Mouse (Mus musculus) heart, postnatal 10 days (tissue): ENCODE measurements around the gene Sstr5. TPM values are rescaled to one million over a fixed set of nuclear protein-coding genes. Genes with fewer than 3 reads are reported as not detected.

Experiments
- total RNA-seq, 2 experiments: library from RNA; stranded (reverse); gene quantifications; 2 replicates each; pipeline ENCODE4 v1.2.3; 2021

Sstr5 gene
- total RNA-seq, 2 experiments from 2014 or later, result not detected

Other genes starting within 250 kb of the Sstr5 start
- gene Baiap3, start 240.9 kb downstream of the Sstr5 start, total RNA-seq, result under 1 TPM; 0.27 to 0.34 TPM
- 100 to 1,000 TPM; 166 to 173 TPM for gene Ube2i, start 222.7 kb downstream of the Sstr5 start, total RNA-seq
- gene Prss34, start 198.9 kb downstream of the Sstr5 start, total RNA-seq, result 1 to 10 TPM; 1.3 to 2.1 TPM
- not detected for gene Prss28, start 188.6 kb downstream of the Sstr5 start, total RNA-seq
- gene Prss29, start 178.6 kb downstream of the Sstr5 start, total RNA-seq, result not detected
- 1 to 10 TPM; 2.3 to 2.4 TPM for gene Tpsab1, start 151.7 kb downstream of the Sstr5 start, total RNA-seq
- 1 to 10 TPM; 6.0 to 6.7 TPM for gene Tpsb2, start 131.0 kb downstream of the Sstr5 start, total RNA-seq
- gene Tpsg1, start 128.0 kb downstream of the Sstr5 start, total RNA-seq, result not detected
- gene Cacna1h, start 63.5 kb downstream of the Sstr5 start, total RNA-seq, result 1 to 10 TPM; 7.9 to 8.4 TPM
- not detected for gene Tekt4, start 42.7 kb downstream of the Sstr5 start, total RNA-seq
- gene Sox8, start 73.4 kb upstream of the Sstr5 start, total RNA-seq, result under 1 TPM; 0.72 to 0.93 TPM
- 10 to 100 TPM; 25.4 to 27.0 TPM for gene Lmf1, start 81.8 kb upstream of the Sstr5 start, total RNA-seq
- 1 to 10 TPM in 1 of 2 experiments, under 1 TPM in 1; 0.38 to 1.9 TPM for gene Gng13, start 219.9 kb upstream of the Sstr5 start, total RNA-seq
- 1 to 10 TPM; 4.2 to 5.1 TPM for gene Chtf18, start 230.1 kb upstream of the Sstr5 start, total RNA-seq
- gene Rpusd1, start 230.4 kb upstream of the Sstr5 start, total RNA-seq, result 1 to 10 TPM; 4.6 to 5.7 TPM
- not detected for gene Mslnl, start 238.8 kb upstream of the Sstr5 start, total RNA-seq